Mouse (Mus musculus) heart, embryonic 16.5 days (tissue): Measurements from ENCODE around the gene Ugt1a5. TPM values are rescaled to one million over a fixed set of nuclear protein-coding genes. Genes with fewer than 3 reads are reported as not detected.

Experiments used
- ATAC-seq: fragments of 200-750 bp; cut with Nextera tagmentation; replicated peaks from 2 replicates; pipeline ENCODE4 v1.8.0; 2017; ENCODE audit warnings: moderate number of reproducible peaks; ENCODE audit not compliant: insufficient read depth, low FRiP score; ENCODE audit errors: extremely low read depth
- H3K27ac ChIP-seq: fragments of 300-500 bp; sonication (generic); 2 replicates; pipeline ENCODE4 v1.5.1; 2014; ENCODE audit warnings: mild to moderate bottlenecking, low read length, control low read depth, moderate library complexity
- H3K27me3 ChIP-seq: fragments of 300-500 bp; sonication (generic); 2 replicates; pipeline ENCODE4 v1.6.1; 2014; ENCODE audit warnings: low read length, mixed read lengths; ENCODE audit not compliant: control insufficient read depth, insufficient read depth
- H3K36me3 ChIP-seq: fragments of 300-500 bp; sonication (generic); 2 replicates; pipeline ENCODE4 v1.6.1; 2014; ENCODE audit not compliant: control insufficient read depth, insufficient read depth
- H3K4me1 ChIP-seq: fragments of 300-500 bp; sonication (generic); 2 replicates; pipeline ENCODE4 v1.6.1; 2014; ENCODE audit warnings: low read length, mixed read lengths; ENCODE audit not compliant: control insufficient read depth, insufficient read depth
- H3K4me2 ChIP-seq: fragments of 300-500 bp; sonication (generic); 2 replicates; pipeline ENCODE4 v1.6.1; 2014; ENCODE audit warnings: low read depth, mild to moderate bottlenecking, control low read depth, low read length
- H3K4me3 ChIP-seq: fragments of 300-500 bp; sonication (generic); 2 replicates; pipeline ENCODE4 v1.5.1; 2014; ENCODE audit warnings: mild to moderate bottlenecking, control low read depth, low read length
- H3K9ac ChIP-seq: fragments of 300-500 bp; sonication (generic); 2 replicates; pipeline ENCODE4 v1.6.1; 2014; ENCODE audit warnings: low read length, control low read depth
- H3K9me3 ChIP-seq: fragments of 300-500 bp; sonication (generic); replicated peaks from 2 replicates; pipeline ENCODE4 v1.6.1; 2016; ENCODE audit warnings: low read length; ENCODE audit not compliant: control insufficient read depth
- WGBS: fragments of 180-500 bp; shearing (Covaris S2); extraction: QIAGEN DNeasy Blood & Tissue Kit; methylation state at CpG from one replicate; pipeline ENCODE4 v1.1.7; 2014; 5-methylcytosine and 5-hydroxymethylcytosine counted together
- polyA plus RNA-seq: library from polyadenylated mRNA; unstranded; fragments of >200 nt; fragmentation: Nextera tagmentation; extraction: Ambion mirVana; gene quantifications from 2 replicates; pipeline ENCODE4 v1.2.1, GENCODE M21; 2015

The Ugt1a5 gene
- polyA plus RNA-seq, 1 experiment from 2014 or later: not detected

DNA sequence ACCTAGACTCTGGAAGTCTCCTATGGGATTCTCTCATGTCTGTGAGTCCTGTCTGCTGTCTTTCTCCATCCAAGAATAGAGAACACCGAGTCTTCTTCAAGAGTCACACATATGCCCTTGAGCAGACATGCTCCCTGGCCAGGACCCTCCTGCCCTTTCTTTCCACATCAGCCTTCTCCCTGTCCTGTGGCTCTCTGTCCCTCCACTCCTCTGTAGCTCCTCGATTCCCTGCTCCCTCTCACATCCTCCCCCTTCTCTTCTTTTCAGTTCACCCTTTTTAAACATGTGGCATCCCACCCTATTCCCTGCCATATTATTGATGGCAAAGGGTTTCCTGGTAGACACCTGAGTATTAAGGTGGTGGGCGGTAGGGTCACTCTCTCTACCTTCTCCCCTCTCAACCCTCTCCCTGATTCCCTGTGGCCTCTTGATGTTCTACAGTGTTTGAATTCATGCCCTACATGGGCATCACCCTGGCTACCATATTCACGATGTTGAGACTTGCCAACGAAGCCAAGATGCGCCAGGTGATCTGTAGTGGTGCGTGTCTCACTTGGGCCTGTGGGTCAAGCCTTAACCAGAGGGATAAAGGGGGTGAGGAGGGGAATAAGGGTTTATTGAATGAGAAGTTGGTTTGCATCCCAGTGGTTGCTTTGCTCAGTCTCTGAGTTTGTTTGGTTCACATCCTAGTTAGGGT is 66.1 kb downstream of the Ugt1a5 start:
- Histone ChIP-seq H3K27me3 (no peaks in the 10 kb centered on the region), H3K36me3 (no peaks in the 10 kb centered on the region), H3K27ac (no peak overlapping the region), H3K4me1 (no peaks in the 10 kb centered on the region), H3K9ac (no peak overlapping the region), H3K4me3 (no peak overlapping the region), H3K9me3 (peaks cover 90% of the 10 kb centered on the region), H3K4me2 (no peak overlapping the region)
- WGBS: 56% methylated on average over 7 of the region's 7 CpGs
- no peak for ATAC-seq

DNA sequence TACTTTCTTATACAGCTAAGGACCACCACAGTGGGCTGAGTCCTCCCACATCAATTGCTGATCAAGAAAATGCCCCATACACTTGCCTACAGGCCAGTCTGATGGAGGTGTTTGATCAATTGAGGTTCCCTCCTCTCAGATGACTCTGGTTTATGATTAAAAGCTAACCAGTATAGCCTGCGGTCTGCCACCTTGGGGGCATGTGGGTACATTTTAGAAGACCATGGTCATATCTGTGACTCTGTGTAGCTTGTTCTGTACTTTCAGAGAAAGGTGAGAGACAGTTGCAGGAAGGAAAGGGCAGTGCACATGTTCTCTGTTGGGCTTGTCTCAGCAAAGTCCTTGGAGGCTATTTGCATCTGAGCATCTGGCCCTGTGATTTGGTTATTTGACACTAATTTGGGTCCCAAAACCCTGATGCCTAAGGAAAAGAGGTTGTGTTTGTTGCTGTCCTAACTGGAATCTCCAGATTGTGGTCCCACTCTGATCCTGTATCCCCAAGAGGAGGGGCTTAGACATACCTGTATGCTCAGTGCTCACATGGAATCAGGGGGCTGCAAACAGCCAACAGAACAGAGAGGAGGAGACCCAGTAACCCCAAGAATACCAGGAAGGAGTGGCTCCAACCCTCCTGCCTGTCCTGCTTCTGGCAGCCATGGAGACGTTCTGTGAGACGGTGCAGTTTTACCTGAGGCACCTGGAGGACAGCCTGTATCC is 67.0 kb downstream of the Ugt1a5 start:
- Histone ChIP-seq H3K4me3 (no peak overlapping the region), H3K4me1 (no peaks in the 10 kb centered on the region), H3K4me2 (no peak overlapping the region), H3K36me3 (no peaks in the 10 kb centered on the region), H3K27ac (no peak overlapping the region), H3K9me3 (peaks cover 90% of the 10 kb centered on the region), H3K9ac (no peak overlapping the region), H3K27me3 (no peaks in the 10 kb centered on the region)
- no peak for ATAC-seq
- WGBS: 47% methylated on average over 3 of the region's 3 CpGs

DNA sequence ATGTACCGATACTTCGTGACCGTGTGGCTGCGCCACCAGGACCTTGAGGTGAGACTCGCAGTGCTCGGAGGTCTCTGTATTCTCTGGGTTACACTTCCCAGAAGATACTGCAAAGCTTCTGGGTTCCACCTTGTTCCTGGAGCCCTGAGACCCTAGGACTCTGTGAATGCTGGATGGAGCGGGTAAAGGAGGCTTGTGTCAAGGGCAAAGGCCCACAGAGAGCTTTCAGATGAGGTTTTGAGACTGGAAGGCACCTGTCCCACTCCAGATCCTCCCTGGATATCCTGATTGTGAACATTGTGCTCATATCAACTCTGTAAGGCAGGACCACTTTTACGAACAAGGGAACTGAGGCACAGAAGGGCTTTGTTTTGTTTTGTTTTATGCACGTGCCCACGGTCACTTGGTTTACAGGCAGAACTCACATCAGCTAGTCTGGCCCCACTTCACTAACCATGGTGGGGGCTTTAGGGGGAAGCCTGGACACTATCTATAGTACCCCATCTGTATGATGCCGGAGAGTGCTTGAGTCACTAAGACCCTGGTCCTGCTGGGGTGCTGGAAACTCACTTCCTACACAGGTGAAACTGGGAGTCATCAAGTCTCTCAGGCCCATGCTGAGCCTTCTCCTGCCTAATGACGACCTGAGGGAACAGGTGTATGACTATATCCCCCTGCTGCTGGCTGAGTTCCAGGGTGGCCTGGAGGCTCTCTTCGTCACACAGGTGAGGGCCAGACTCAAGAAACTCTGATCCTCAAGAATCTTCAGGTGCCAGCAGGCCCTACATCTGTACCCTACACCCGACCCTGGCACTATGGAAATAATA is 67.8 kb downstream of the Ugt1a5 start:
- ATAC-seq: no peak
- no peaks in the 10 kb centered on the region for H3K36me3 ChIP-seq
- H3K9ac ChIP-seq: no peak overlapping the region
- H3K27ac ChIP-seq: no peak overlapping the region
- no peaks in the 10 kb centered on the region for H3K4me1 ChIP-seq
- whole genome bisulfite sequencing: 60% methylated on average over 14 of the region's 14 CpGs
- peaks cover 90% of the 10 kb centered on the region for H3K9me3 ChIP-seq
- H3K4me2 ChIP-seq: no peak overlapping the region
- no peak overlapping the region for H3K4me3 ChIP-seq
- H3K27me3 ChIP-seq: no peaks in the 10 kb centered on the region

DNA sequence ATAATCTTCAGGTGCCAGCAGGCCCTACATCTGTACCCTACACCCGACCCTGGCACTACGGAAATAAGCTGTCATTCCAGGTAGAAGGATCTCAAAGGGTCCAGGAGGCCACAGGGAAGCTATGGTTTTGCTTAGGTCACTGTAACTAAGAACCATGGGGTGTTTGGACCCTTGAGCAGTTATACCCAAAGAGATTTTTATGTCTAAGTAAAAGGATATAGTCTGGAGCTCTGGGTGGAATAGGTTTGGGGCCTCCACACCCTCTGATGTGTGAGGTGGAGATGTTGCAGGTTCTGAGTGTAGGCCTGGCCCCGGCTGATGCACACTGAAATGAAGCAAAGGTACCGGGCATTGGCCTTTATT is 68.4 kb downstream of the Ugt1a5 start:
- no peaks in the 10 kb centered on the region for H3K27me3 ChIP-seq
- 50% methylated on average over 4 of the region's 4 CpGs for WGBS
- no peaks in the 10 kb centered on the region for H3K36me3 ChIP-seq
- H3K9me3 ChIP-seq: peaks cover 90% of the 10 kb centered on the region
- no peak for ATAC-seq
- H3K9ac ChIP-seq: no peak overlapping the region
- H3K4me1 ChIP-seq: no peaks in the 10 kb centered on the region
- H3K27ac ChIP-seq: no peak overlapping the region
- H3K4me3 ChIP-seq: no peak overlapping the region
- H3K4me2 ChIP-seq: no peak overlapping the region

DNA sequence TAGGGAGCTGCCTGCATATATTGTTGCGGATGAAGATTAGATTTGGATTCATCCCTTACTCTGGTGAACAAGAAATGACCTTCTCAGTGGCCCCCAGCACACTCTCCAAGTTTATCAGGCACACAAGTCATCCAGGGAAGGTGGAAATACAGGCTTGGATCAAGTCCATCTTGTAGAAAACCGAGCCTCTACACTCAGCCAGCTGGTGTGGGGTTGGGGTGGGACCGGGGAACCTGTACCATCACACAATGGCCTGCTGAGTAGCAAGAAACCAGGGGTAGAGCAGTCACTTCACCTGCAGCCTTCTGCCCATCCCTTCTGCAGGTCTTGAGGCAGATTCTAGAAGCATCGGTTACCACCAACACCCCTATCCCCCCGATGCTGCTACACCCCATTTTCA is 68.8 kb downstream of the Ugt1a5 start:
- WGBS: 38% methylated on average over 5 of the region's 5 CpGs
- no peaks in the 10 kb centered on the region for H3K4me1 ChIP-seq
- ATAC-seq: no peak

DNA sequence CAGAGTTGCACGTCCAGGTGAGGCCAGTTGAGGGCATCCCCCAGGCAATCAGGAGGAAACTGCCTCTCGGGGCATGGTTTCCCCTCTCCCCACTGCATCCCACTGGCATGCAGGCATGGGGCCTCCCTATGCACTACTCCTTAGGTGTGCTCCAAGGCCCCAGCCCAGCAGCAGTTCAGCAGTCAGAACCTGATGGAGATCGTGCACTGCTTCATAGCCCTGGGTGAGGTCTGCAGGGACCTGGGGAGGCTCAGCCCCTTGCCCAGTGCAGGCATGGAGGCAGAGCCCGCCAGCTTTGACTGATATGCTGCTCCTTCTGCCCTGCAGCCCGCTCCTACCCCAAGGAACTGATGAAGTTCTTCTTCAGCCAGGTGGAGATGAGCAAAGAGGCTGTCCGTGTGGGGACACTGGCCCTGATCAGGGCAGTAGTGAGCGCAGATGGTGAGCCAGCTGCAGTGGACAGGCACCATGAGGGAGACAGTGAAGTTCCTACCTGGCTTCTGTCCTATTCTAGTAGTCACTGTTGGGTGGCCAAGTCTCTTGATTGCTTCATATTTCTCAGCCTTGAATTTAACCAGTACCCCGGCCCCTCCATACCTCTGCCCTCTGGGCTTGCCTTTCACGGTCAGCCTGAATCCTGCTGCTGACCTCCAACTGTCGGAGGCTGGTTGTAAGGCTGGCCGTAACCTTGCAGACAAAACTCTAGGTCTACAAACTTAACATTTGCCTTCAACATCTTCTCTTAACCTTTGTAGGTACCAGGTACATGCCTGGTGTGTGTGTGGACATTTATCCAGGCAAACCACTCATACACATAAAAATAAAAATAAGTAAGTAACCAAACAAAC is 69.5 kb downstream of the Ugt1a5 start:
- H3K9ac ChIP-seq: no peak overlapping the region
- no peak overlapping the region for H3K4me3 ChIP-seq
- ATAC-seq: no peak
- peaks cover 90% of the 10 kb centered on the region for H3K9me3 ChIP-seq
- no peak overlapping the region for H3K4me2 ChIP-seq
- WGBS: 54% methylated on average over 11 of the region's 11 CpGs
- no peaks in the 10 kb centered on the region for H3K36me3 ChIP-seq
- H3K4me1 ChIP-seq: no peaks in the 10 kb centered on the region
- no peak overlapping the region for H3K27ac ChIP-seq
- H3K27me3 ChIP-seq: no peaks in the 10 kb centered on the region

More for the DNA sequence above, 68.8 kb downstream of the Ugt1a5 start:
- Histone ChIP-seq H3K4me2 (no peak overlapping the region), H3K27me3 (no peaks in the 10 kb centered on the region), H3K9ac (no peak overlapping the region), H3K9me3 (peaks cover 90% of the 10 kb centered on the region), H3K36me3 (no peaks in the 10 kb centered on the region), H3K27ac (no peak overlapping the region), H3K4me3 (no peak overlapping the region)

DNA sequence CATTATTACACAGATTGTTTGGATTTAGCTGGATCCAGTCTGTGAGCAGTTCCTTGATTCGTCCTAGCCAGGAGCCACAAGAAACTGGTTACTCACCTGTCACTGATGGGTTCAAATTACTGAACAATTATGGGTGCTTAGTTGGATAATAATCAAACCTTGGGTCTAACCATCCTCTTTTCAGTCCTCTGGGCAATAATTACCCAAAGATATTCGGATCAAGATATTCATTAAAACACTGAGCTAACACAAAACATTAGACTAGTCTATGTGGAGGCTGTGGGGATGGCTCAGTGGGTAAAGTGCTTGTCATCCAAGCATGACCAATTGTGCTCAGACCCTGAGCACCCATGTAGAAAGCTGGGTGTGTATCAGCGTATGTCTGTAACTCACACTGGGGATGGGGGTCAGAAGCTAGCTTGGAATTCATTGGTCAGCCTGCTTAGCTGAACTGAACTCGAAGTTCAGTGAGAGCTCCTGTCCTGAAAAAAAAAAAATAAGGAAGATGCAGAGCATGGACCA is 70.1 kb downstream of the Ugt1a5 start:
- ATAC-seq: no peak
- H3K9ac ChIP-seq: no peak overlapping the region
- H3K4me2 ChIP-seq: no peak overlapping the region
- no peaks in the 10 kb centered on the region for H3K36me3 ChIP-seq
- 55% methylated on average over 4 of the region's 4 CpGs for WGBS
- H3K4me3 ChIP-seq: no peak overlapping the region
- no peak overlapping the region for H3K27ac ChIP-seq
- no peaks in the 10 kb centered on the region for H3K4me1 ChIP-seq
- peaks cover 90% of the 10 kb centered on the region for H3K9me3 ChIP-seq
- no peaks in the 10 kb centered on the region for H3K27me3 ChIP-seq

DNA sequence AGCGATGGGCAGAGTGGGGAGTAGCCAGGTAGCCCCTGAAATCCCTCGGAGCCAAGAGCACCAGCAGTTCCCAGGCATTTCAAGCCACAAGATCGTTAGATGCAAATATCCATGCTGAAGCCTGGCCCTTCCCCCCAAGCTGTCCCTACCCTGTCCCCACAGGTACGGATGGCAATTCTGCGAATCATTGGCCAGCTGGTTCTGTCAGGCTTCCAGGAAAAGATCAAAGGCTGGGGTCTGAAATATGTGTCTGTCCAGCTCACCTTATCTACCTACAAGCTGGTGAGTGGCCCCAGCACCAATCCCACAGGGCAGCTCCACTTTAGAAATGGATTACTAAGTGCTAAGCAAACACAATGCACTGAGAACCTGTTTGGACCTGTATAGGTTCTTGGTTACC is 71.5 kb downstream of the Ugt1a5 start:
- no peak overlapping the region for H3K4me2 ChIP-seq
- H3K27ac ChIP-seq: no peak overlapping the region
- H3K4me1 ChIP-seq: no peaks in the 10 kb centered on the region
- peaks cover 85% of the 10 kb centered on the region for H3K9me3 ChIP-seq
- no peaks in the 10 kb centered on the region for H3K36me3 ChIP-seq
- no peak overlapping the region for H3K9ac ChIP-seq
- 65% methylated on average over 5 of the region's 5 CpGs for WGBS
- no peaks in the 10 kb centered on the region for H3K27me3 ChIP-seq
- ATAC-seq: no peak
- H3K4me3 ChIP-seq: no peak overlapping the region
